Mouse (Mus musculus) cerebellum, adult 2 months (tissue): ENCODE data around the gene Rgs7bp. TPM values are rescaled to one million over a fixed set of nuclear protein-coding genes. Genes with fewer than 3 reads are reported as not detected.

Experiments used
- DNase-seq, 2 experiments: peaks; one replicate each; pipeline ENCODE4 v3.0.0; 2021
- H3K27ac ChIP-seq: fragments of 200-500 bp; 2 replicates; pipeline ENCODE4 v1.5.1; 2012; ENCODE audit warnings: low read length, control low read depth, inconsistent platforms; ENCODE audit not compliant: insufficient read depth
- H3K27me3 ChIP-seq: fragments of 200-500 bp; 2 replicates; pipeline ENCODE4 v1.6.1; 2012; ENCODE audit warnings: inconsistent platforms, mild to moderate bottlenecking, low read length, moderate library complexity; ENCODE audit not compliant: control insufficient read depth, insufficient read depth
- H3K4me1 ChIP-seq: fragments of 200-500 bp; 2 replicates; pipeline ENCODE4 v1.6.1; 2011; ENCODE audit warnings: low read length; ENCODE audit not compliant: control insufficient read depth, insufficient read depth
- H3K4me3 ChIP-seq: fragments of 200-500 bp; replicated peaks from 2 replicates; pipeline ENCODE3; 2011; ENCODE audit warnings: mild to moderate bottlenecking, low read depth, low read length, control low read depth; ENCODE audit not compliant: insufficient read depth
- CTCF ChIP-seq: fragments of 200-500 bp; IDR thresholded peaks from 2 replicates; pipeline ENCODE4 v1.5.1; 2011; ENCODE audit warnings: low read depth, mild to moderate bottlenecking, control low read depth, low read length, moderate library complexity, borderline replicate concordance; ENCODE audit not compliant: insufficient read depth
- POLR2A ChIP-seq: fragments of 200-500 bp; IDR thresholded peaks from 2 replicates; pipeline ENCODE4 v1.6.1; 2011; ENCODE audit warnings: low read length, control low read depth, borderline replicate concordance; ENCODE audit not compliant: insufficient read depth
- WGBS: fragments of 180-500 bp; shearing (Covaris S2); methylation state at CpG from one replicate; pipeline ENCODE4 v1.1.7; 2018; 5-methylcytosine and 5-hydroxymethylcytosine counted together
- polyA plus RNA-seq: library from polyadenylated mRNA; depleted of rRNA; stranded (reverse); fragments of >200 nt; gene quantifications from 2 replicates; pipeline ENCODE4 v1.2.3, GENCODE M21; 2012; rRNA removed

Rgs7bp gene
- 82.6 and 88.6 TPM in 2 replicates for polyA plus RNA-seq

DNA sequence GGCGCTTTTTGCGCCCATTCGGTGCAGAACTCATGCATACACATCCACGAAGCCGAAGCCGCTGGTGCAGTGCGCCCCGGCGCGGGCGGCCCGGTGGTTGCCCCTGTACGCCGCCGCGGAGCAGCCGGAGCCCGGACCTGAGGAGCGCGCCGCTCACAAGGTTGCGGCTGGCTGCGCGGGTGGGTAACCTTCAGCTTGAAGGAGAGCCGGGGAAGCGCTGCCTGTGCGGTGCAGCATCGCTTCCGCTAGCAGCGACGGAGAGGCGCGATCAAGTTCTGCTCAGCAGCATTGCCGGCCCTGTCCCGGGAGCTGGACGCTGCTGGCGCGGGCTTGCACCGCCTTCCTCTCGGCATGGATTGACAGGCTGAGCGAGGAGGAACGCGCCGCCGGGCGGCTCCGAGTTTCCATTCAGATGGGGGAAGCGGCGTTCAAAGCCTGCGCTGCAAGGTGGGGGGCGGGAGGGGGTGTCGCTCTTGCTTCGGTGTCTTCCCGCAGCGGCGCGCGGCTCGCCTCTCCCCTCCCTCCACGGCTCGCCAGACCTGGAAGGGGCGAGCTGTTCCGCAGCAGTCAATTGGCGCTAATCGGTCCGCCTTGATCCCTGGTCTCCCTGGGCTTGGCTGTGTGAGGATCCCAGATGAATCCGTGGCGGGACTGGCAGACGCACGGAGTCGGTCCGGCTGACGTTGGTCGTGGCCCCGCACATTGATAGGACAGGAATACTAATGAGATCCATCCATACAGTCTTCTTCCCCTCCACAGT, at the start of gene Rgs7bp:
Rgs7bp (minus strand) TSS at position 750 of the 760 bp plus-strand sequence.
- Histone ChIP-seq H3K27ac (peak within 1 kb of the TSS; percentile 81), H3K4me3 (peak within 1 kb of the TSS; percentile 96), H3K27me3 (no peaks in the 10 kb centered on the region), H3K4me1 (peaks cover 4% of the 10 kb centered on the region; the same call in 1 of the 2 replicates)
- WGBS: under 1% methylated on average over 75 of the region's 75 CpGs
- peak; percentile 89 to 90 for DNase-seq
- TF ChIP-seq CTCF: no peak
- peak; percentile 86 for TF ChIP-seq POLR2A

DNA sequence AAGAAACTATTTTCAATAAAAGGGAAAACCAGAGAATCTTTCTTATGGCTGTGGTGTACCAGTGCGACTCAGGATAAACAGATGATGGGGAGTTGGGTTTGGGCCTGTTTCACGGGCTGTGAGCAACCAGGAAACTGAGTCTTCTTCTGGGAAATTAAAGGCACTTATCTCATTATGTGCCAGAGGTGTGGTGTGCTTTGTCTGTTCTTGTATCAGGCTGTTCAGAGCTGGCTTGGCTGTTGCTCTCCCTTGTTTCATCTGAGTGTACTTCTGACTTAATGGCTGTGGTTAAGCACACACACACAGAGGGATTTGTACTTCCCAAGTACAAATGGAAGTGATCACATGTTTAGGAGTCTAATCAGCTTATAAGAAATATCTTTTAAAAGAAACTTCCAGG, 49.7 kb upstream of the Rgs7bp start:
- Histone ChIP-seq H3K4me3 (no peak overlapping the region), H3K4me1 (no peaks in the 10 kb centered on the region), H3K27ac (no peak overlapping the region), H3K27me3 (no peaks in the 10 kb centered on the region)
- no peak for DNase-seq
- WGBS: 89% methylated on average over 2 of the region's 2 CpGs
- TF ChIP-seq POLR2A (no peak), CTCF (no peak)

- 75% methylated on average over 4 of the region's 4 CpGs for WGBS
These were observed 46.0 kb upstream of the Rgs7bp start for GRCm38 (mm10) chr13:105100705-105101104.

DNA sequence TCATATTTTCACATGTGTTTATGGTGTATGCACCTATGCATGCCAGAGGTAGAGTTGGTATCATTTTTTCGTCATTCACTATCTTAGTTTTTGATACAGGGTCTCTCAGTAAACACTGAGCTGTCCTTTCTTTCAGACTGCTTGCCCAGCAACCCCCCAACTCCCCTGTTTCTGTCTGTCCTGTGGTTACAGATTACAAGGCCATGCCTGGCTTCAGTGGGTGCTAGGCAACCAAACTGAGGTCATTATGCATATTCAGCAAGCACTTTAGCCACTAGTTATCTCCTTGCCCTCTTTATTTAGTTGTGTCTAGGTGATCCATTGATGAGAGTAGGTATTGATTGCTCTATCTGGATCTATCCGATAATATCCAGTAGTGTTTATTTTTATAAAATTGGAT, 41.6 kb upstream of the Rgs7bp start:
- H3K27me3 ChIP-seq: no peaks in the 10 kb centered on the region
- 73% methylated on average over 2 of the region's 2 CpGs for WGBS
- H3K4me1 ChIP-seq: no peaks in the 10 kb centered on the region
- TF ChIP-seq CTCF (no peak), POLR2A (no peak)
- H3K27ac ChIP-seq: no peak overlapping the region
- no peak overlapping the region for H3K4me3 ChIP-seq
- no peak for DNase-seq

More at GRCm38 (mm10) chr13:105100705-105101104, 46.0 kb upstream of the Rgs7bp start:
- no peak overlapping the region for H3K27ac ChIP-seq
- H3K4me3 ChIP-seq: no peak overlapping the region
- TF ChIP-seq POLR2A (no peak), CTCF (no peak)
- DNase-seq: no peak
- no peaks in the 10 kb centered on the region for H3K27me3 ChIP-seq
- no peaks in the 10 kb centered on the region for H3K4me1 ChIP-seq

DNA sequence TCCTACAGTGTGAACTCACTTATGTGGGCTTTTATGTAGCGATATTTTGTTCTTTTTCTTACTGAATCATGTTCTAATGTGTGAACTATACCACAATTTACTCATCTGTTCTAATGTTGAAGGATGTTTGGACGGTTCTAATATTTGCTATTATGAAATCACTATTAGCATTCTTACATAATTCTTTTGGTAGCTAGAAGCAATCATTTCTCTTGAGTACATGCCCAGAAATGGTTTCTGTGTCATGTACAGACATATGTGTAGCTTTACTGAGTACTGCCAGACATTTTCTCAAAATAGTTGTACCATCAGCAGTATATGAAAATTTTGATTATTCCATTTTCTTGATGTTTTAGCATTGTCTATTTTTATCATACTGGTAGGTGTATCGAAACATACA, 34.5 kb upstream of the Rgs7bp start:
- Histone ChIP-seq H3K27ac (no peak overlapping the region), H3K4me3 (no peak overlapping the region), H3K27me3 (no peaks in the 10 kb centered on the region), H3K4me1 (no peaks in the 10 kb centered on the region)
- DNase-seq: no peak
- TF ChIP-seq CTCF (no peak), POLR2A (no peak)
- WGBS: 91% methylated on average over 3 of the region's 3 CpGs

DNA sequence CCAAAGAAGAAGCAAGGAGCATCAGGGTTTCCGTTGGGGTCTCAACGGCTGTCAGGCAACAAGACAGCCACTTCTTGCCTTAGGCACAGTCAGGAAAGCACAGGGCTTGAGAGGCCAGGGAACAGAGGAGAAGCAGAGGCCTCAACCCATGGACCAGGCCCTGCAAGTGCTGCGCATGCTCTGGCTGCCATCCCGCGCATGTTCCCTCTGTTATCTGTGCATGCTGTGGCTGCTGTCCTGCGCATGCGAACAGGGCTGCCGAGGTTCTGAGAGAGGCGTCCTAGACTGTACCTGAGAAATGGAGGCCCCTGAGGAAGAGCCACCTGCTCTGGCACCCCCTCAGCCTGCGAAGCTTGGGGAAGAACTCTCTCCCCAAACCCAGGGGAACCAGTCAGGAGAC, 27.1 kb upstream of the Rgs7bp start, which contains the start of gene 4933425L06Rik:
4933425L06Rik (plus strand) TSS at position 261 of the 400 bp plus-strand sequence.
- TF ChIP-seq CTCF (no peak), POLR2A (no peak)
- Histone ChIP-seq H3K4me1 (no peaks in the 10 kb centered on the region), H3K4me3 (no peak within 1 kb of the TSS), H3K27ac (no peak within 1 kb of the TSS), H3K27me3 (no peaks in the 10 kb centered on the region)
- DNase-seq: no peak
- WGBS: 89% methylated on average over 10 of the region's 10 CpGs

- TF ChIP-seq CTCF (no peak), POLR2A (no peak)
- Histone ChIP-seq H3K4me1 (no peaks in the 10 kb centered on the region), H3K27ac (no peak overlapping the region), H3K4me3 (no peak overlapping the region), H3K27me3 (no peaks in the 10 kb centered on the region)
- no peak for DNase-seq
- 75% methylated on average over 7 of the region's 7 CpGs for WGBS
These were observed 12.4 kb upstream of the Rgs7bp start for GRCm38 (mm10) chr13:105066890-105067845.

DNA sequence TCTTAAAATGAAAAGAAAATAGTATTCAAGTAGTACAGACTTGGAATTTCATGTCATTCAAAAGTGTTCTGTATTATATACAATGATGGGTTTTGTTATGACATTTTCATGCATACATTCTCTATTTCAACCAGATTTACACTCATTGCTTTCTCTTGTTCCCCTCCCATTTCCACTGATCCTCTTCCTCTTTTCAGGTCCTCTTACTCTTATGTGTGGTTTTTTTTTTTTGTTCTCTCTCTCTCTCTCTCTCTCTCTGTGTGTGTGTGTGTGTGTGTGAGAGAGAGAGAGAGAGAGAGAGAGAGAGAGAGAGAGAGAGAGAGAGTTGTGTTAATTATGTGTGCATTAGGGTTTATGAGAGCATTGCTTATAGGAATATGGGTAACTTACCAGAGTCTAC, 11.4 kb upstream of the Rgs7bp start:
- TF ChIP-seq CTCF (no peak), POLR2A (no peak)
- no peak for DNase-seq
- no peaks in the 10 kb centered on the region for H3K4me1 ChIP-seq
- H3K4me3 ChIP-seq: no peak overlapping the region
- no peaks in the 10 kb centered on the region for H3K27me3 ChIP-seq
- H3K27ac ChIP-seq: no peak overlapping the region
